Mouse (Mus musculus) kidney, postnatal 0 days (tissue): Measurements from ENCODE around the gene Hmg20b. TPM values are rescaled to one million over a fixed set of nuclear protein-coding genes. Genes with fewer than 3 reads are reported as not detected.
A peak's percentile ranks its signal among the peaks of the same experiment; 100 is the strongest.

ENCODE experiments used
- ATAC-seq: fragments of 200-750 bp; cut with Nextera tagmentation; replicated peaks from 2 replicates; pipeline ENCODE4 v1.8.0; 2017; ENCODE audit warnings: low read depth, moderate number of reproducible peaks, moderate TSS enrichment, moderate library complexity; ENCODE audit not compliant: low FRiP score
- DNase-seq: peaks from one replicate; pipeline ENCODE4 v3.0.0-alpha.2; 2016; ENCODE audit warnings: low spot score
- H3K27ac ChIP-seq: fragments of 300-500 bp; sonication (generic); 2 replicates; pipeline ENCODE4 v1.5.1; 2014; ENCODE audit warnings: mild to moderate bottlenecking
- H3K27me3 ChIP-seq: fragments of 300-500 bp; sonication (generic); 2 replicates; pipeline ENCODE4 v1.6.1; 2014; ENCODE audit warnings: low read length, mixed read lengths; ENCODE audit not compliant: insufficient read depth
- H3K36me3 ChIP-seq: fragments of 300-500 bp; sonication (generic); 2 replicates; pipeline ENCODE4 v1.6.1; 2014; ENCODE audit warnings: low read length, mixed read lengths; ENCODE audit not compliant: insufficient read depth
- H3K4me1 ChIP-seq: fragments of 300-500 bp; sonication (generic); replicated peaks from 2 replicates; pipeline ENCODE4 v1.6.1; 2014; ENCODE audit warnings: antibody characterized with exemption, low read length, mixed read lengths; ENCODE audit not compliant: insufficient read depth
- H3K4me2 ChIP-seq: fragments of 300-500 bp; sonication (generic); 2 replicates; pipeline ENCODE4 v1.6.1; 2014; ENCODE audit warnings: mild to moderate bottlenecking, low read length, moderate library complexity, mixed read lengths
- H3K4me3 ChIP-seq: fragments of 300-500 bp; sonication (generic); replicated peaks from 2 replicates; pipeline ENCODE4 v1.5.1; 2014; ENCODE audit warnings: low read depth, low read length
- H3K9ac ChIP-seq: fragments of 300-500 bp; sonication (generic); 2 replicates; pipeline ENCODE4 v1.6.1; 2014; ENCODE audit warnings: low read depth, low read length
- H3K9me3 ChIP-seq: fragments of 300-500 bp; sonication (generic); replicated peaks from 2 replicates; pipeline ENCODE4 v1.6.1; 2016; ENCODE audit warnings: low read length, inconsistent platforms, mixed read lengths
- CTCF ChIP-seq: IDR thresholded peaks from 2 replicates; pipeline ENCODE4 v1.5.1; 2016; ENCODE audit warnings: antibody characterized with exemption, low read depth, mild to moderate bottlenecking, moderate library complexity
- WGBS: fragments of 180-500 bp; shearing (Covaris S2); extraction: QIAGEN DNeasy Blood & Tissue Kit; methylation state at CpG from one replicate; pipeline ENCODE4 v1.1.7; 2014; 5-methylcytosine and 5-hydroxymethylcytosine counted together
- polyA plus RNA-seq: library from polyadenylated mRNA; unstranded; fragments of >200 nt; fragmentation: Nextera tagmentation; extraction: Ambion mirVana; gene quantifications from 2 replicates; pipeline ENCODE4 v1.2.1, GENCODE M21; 2015

Gene Hmg20b
- polyA plus RNA-seq, 1 experiment from 2014 or later: 92.4 TPM

DNA sequence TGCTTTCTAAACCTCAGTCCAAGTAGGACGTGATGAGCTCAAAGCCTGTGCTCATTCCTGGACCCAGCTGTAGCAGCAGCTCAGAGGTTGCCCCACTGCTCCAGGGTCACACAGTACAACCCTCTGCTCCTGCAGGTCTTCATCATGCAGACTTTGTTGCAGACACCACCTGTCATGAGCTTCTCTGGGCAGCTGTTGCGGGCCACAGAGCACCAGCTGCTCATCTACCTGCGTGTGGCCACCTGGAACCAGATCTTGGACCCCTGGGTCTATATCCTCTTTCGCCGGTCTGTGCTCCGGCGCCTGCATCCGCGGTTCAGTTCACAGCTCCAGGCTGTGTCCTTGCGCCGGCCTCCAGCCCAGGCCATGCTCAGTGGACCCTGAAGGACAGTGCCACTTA lies 16.0 kb downstream of the Hmg20b start:
- Histone ChIP-seq H3K9ac (peak overlapping the region; percentile 35; the same call in 1 of the 2 replicates), H3K4me2 (no peak overlapping the region), H3K4me1 (peaks cover 29% of the 10 kb centered on the region), H3K27me3 (no peaks in the 10 kb centered on the region), H3K4me3 (no peak overlapping the region), H3K36me3 (no peaks in the 10 kb centered on the region), H3K27ac (no peak overlapping the region), H3K9me3 (no peaks in the 10 kb centered on the region)
- no peak for ATAC-seq
- no peak for TF ChIP-seq CTCF
- 51% methylated on average over 11 of the region's 11 CpGs for WGBS
- no peak for DNase-seq

DNA sequence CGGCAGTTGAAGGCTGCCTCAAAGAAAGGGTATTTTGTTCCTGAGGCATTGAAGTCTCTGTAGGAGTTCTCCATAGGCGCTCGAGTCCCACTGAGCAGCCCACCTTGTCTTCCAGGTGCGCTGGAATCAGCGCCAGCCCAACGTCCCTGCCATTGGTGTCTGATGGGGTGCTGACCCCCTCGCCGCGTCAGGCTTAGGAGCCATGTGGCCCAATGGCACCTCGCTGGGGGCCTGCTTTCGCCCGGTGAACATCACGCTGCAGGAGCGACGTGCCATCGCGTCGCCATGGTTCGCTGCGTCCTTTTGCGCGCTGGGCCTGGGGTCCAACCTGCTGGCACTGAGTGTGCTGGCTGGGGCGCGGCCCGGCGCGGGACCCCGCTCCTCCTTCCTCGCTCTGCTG lies 18.0 kb downstream of the Hmg20b start:
- H3K9me3 ChIP-seq: no peaks in the 10 kb centered on the region
- no peak overlapping the region for H3K27ac ChIP-seq
- ATAC-seq: no peak
- 40% methylated on average over 29 of the region's 29 CpGs for WGBS
- peak overlapping the region; percentile 38; the same call in 1 of the 2 replicates for H3K9ac ChIP-seq
- H3K4me3 ChIP-seq: no peak overlapping the region
- H3K27me3 ChIP-seq: no peaks in the 10 kb centered on the region
- peak overlapping the region; percentile 33 for H3K4me2 ChIP-seq
- H3K36me3 ChIP-seq: no peaks in the 10 kb centered on the region
- peaks cover 35% of the 10 kb centered on the region for H3K4me1 ChIP-seq
- no peak for TF ChIP-seq CTCF
- no peak for DNase-seq

DNA sequence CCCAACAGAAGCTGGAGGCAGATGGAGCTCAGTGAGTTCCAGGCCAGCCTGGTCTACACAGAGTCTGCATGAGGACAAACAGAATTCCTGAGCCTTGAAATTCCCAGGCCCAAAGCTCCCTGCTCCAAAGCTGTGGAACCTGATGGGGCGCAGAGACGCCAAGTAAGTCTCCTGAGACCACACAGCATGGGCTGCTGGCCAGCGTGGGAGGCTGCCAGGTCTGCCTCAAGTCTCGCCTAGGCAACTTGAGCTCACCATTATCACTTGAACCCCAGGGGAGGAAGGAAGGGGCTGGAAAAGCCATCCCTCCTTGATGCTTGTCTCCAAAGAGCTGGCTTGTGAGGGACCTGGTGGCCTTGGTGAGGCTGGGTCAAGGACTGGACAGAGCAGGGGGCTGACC lies 20.3 kb downstream of the Hmg20b start:
- no peak for DNase-seq
- Histone ChIP-seq H3K4me2 (peak overlapping the region; percentile 35; the same call in 1 of the 2 replicates), H3K36me3 (peaks cover 22% of the 10 kb centered on the region), H3K27ac (peak overlapping the region; percentile 84), H3K4me3 (no peak overlapping the region), H3K9ac (0 out of 2 replicates have a peak overlapping the region, but pooled peaks have one; percentile 8), H3K27me3 (no peaks in the 10 kb centered on the region), H3K4me1 (peaks cover 26% of the 10 kb centered on the region), H3K9me3 (no peaks in the 10 kb centered on the region)
- no peak for TF ChIP-seq CTCF
- no peak for ATAC-seq
- 45% methylated on average over 4 of the region's 4 CpGs for WGBS

DNA sequence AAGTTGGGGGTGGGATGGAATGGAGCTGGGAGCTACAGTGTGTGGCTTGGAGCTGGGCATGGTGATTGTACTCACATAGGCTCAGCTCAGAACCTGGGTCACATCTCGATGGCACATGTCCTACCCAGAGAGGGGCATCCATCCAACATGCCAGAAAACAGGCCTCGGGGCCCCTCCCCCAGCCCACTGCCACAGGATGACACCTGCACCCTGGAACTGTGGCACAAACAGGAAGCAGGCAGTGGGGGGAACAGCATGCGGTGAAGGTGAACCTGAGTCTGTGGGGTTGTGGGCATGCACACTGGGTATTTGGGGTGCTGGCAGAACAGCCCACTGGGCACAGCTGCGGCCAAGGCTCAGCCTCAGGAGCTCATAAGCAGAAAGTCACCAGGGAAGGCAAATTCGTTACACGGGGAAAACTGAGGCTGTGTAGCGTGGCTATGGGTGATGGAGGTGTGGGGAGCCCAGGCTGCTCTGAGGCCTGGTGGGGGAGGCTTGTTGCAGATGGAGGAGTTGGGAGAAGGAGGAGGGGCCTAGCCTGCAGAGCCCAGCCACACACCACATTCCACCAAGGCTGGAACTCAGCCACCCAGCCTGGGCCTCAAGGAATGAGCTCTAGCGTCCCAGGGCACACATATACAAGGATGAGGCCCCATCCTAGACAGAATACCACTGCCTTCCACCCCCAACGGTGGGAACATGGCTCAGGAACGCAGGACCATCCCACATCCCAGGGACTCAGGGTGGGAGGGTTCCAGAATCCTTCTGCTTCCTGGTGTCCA lies 20.9 kb downstream of the Hmg20b start:
- Histone ChIP-seq H3K9ac (peak overlapping the region; percentile 36; the same call in 1 of the 2 replicates), H3K4me1 (peaks cover 20% of the 10 kb centered on the region), H3K27ac (peak overlapping the region; percentile 84), H3K27me3 (no peaks in the 10 kb centered on the region), H3K4me2 (peak overlapping the region; percentile 35), H3K9me3 (no peaks in the 10 kb centered on the region), H3K36me3 (peaks cover 26% of the 10 kb centered on the region), H3K4me3 (no peak overlapping the region)
- WGBS: 50% methylated on average over 10 of the region's 10 CpGs
- no peak for TF ChIP-seq CTCF
- ATAC-seq (peak; percentile 35; the same call in 1 of the 2 replicates), DNase-seq (peak; percentile 89)

DNA sequence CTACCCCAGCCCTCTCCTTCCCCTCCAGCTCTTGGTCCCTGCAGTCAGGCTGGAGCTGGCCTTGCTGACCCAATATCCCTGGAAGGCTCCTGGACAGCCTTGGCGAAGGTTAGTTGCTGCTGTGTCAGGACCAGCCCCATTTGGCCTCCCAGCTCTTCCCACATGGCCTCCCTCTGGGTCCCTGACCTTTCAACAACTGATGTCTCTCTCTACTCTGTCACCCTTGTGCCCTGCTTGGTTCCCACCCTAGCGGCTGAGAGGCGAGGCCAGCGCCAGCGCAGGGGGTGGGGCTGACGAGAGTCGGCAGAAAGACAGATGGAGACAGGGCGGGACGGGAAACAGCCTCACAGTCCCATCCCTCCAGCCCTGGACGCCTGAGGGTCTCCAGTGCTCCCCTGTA lies 21.9 kb downstream of the Hmg20b start, which contains the start of gene Tbxa2r:
Tbxa2r (plus strand) TSS at position 346 of the 400 bp plus-strand sequence.
- Histone ChIP-seq H3K27me3 (no peaks in the 10 kb centered on the region), H3K27ac (peak within 1 kb of the TSS; percentile 84), H3K9me3 (no peaks in the 10 kb centered on the region), H3K4me2 (peak within 1 kb of the TSS; percentile 40), H3K9ac (peak within 1 kb of the TSS; percentile 41), H3K4me3 (no peak within 1 kb of the TSS), H3K4me1 (peaks cover 18% of the 10 kb centered on the region), H3K36me3 (peaks cover 36% of the 10 kb centered on the region)
- ATAC-seq: 0 out of 2 replicates have a peak, but pooled peaks have one; percentile 8
- peak; percentile 53 for DNase-seq
- 12% methylated on average over 10 of the region's 10 CpGs for WGBS
- TF ChIP-seq CTCF: no peak

DNA sequence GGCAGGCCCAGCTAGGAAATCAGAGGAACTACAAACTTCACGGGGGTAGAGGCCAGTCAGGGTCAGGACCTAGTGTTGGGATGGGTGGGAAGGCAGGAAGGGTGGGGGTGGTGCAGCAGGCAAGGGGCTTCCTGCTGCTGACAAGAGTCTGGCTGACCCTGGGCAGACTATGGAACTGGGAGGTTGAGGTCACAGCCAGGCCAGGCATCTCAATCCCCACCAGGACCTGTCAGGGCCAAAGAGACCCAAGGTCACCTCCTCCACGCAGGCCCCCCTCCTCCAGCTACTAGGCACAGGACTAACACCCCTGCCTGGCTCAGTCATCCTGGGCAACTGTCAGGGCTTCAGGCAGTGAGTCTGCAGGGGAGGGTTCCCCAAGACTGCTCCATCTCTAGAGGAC lies 22.3 kb downstream of the Hmg20b start:
- peak overlapping the region; percentile 84 for H3K27ac ChIP-seq
- H3K4me2 ChIP-seq: no peak overlapping the region
- H3K4me3 ChIP-seq: no peak overlapping the region
- H3K36me3 ChIP-seq: peaks cover 39% of the 10 kb centered on the region
- H3K9ac ChIP-seq: no peak overlapping the region; the same call in 1 of the 2 replicates
- 5% methylated on average over 2 of the region's 2 CpGs for whole genome bisulfite sequencing
- no peak for TF ChIP-seq CTCF
- peaks cover 18% of the 10 kb centered on the region for H3K4me1 ChIP-seq
- H3K9me3 ChIP-seq: no peaks in the 10 kb centered on the region
- ATAC-seq (no peak), DNase-seq (no peak)
- no peaks in the 10 kb centered on the region for H3K27me3 ChIP-seq
